Mouse (Mus musculus) frontal cortex, postnatal 10 days (tissue): ENCODE data around the gene Dnhd1.
"Not testable (repeated sequence)": the region's sequence is repeated elsewhere in the genome, so short reads cannot be mapped to it uniquely, and the experiment has no call there.

Experiments used
- DNase-seq, 2 experiments: peaks; one replicate each; pipeline ENCODE4 v3.0.0; 2022; ENCODE audit warnings: low spot score in 2 of 2, mixed read lengths in 1 of 2

Dnhd1 gene

GRCm38 (mm10) chr7:105640233-105640893 lies 10.3 kb upstream of the Dnhd1 start, which contains the start of the genes Arfip2 and Gm45799:
Gene Arfip2 (minus strand): TSS chr7:105640416.
Gene Gm45799 (plus strand): TSS chr7:105640552.
- peak; percentile 96 for DNase-seq

GRCm38 (mm10) chr7:105640894-105641255 lies 9.8 kb upstream of the Dnhd1 start:
- no peak for DNase-seq

- DNase-seq: no peak
Observed at GRCm38 (mm10) chr7:105641936-105642335, 8.7 kb upstream of the Dnhd1 start.

- DNase-seq: no peak
Observed at GRCm38 (mm10) chr7:105685541-105686197, 35.0 kb downstream of the Dnhd1 start.

GRCm38 (mm10) chr7:105690875-105691274 lies 40.2 kb downstream of the Dnhd1 start:
- DNase-seq: no peak

- DNase-seq: no peak
Observed at GRCm38 (mm10) chr7:105703184-105703583, 52.6 kb downstream of the Dnhd1 start.

GRCm38 (mm10) chr7:105703816-105704215 lies 53.2 kb downstream of the Dnhd1 start:
- DNase-seq: no peak

GRCm38 (mm10) chr7:105708733-105709132 lies 58.1 kb downstream of the Dnhd1 start:
- no peak for DNase-seq

GRCm38 (mm10) chr7:105715366-105715765 lies 64.7 kb downstream of the Dnhd1 start:
- no peak for DNase-seq

- no peak for DNase-seq
Observed at GRCm38 (mm10) chr7:105721916-105722315, 71.3 kb downstream of the Dnhd1 start.

- peak in 1 of 2 experiments; percentile 54 for DNase-seq
Observed at GRCm38 (mm10) chr7:105726144-105726979, 75.7 kb downstream of the Dnhd1 start.

GRCm38 (mm10) chr7:105726980-105727325 lies 76.3 kb downstream of the Dnhd1 start:
- no peak for DNase-seq

GRCm38 (mm10) chr7:105728701-105729428 lies 78.2 kb downstream of the Dnhd1 start:
- DNase-seq: no peak

- no peak for DNase-seq
Observed at GRCm38 (mm10) chr7:105733836-105734235, 83.2 kb downstream of the Dnhd1 start.

GRCm38 (mm10) chr7:105734826-105735225 lies 84.2 kb downstream of the Dnhd1 start:
- no peak for DNase-seq

GRCm38 (mm10) chr7:105735464-105735863 lies 84.8 kb downstream of the Dnhd1 start:
- not testable (repeated sequence) for DNase-seq

- peak; percentile 81 to 88 for DNase-seq
Observed at GRCm38 (mm10) chr7:105736264-105736901, 85.8 kb downstream of the Dnhd1 start, which contains the start of gene Ilk. Gene Ilk (plus strand): TSS chr7:105736592.

GRCm38 (mm10) chr7:105736911-105737521 lies 86.4 kb downstream of the Dnhd1 start, which contains the start of gene Rrp8:
Gene Rrp8 (minus strand): TSS chr7:105737385.
- DNase-seq: no peak

- DNase-seq: no peak
Observed at GRCm38 (mm10) chr7:105737648-105738047, 87.0 kb downstream of the Dnhd1 start.

GRCm38 (mm10) chr7:105738286-105738685 lies 87.7 kb downstream of the Dnhd1 start:
- no peak for DNase-seq

- DNase-seq: no peak
Observed at GRCm38 (mm10) chr7:105738948-105739347, 88.3 kb downstream of the Dnhd1 start.
